Mouse (Mus musculus) limb, embryonic 11.5 days (tissue): ENCODE measurements around the gene Glyctk. TPM values are rescaled to one million over a fixed set of nuclear protein-coding genes. Genes with fewer than 3 reads are reported as not detected.
"Not testable (repeated sequence)": the region's sequence is repeated elsewhere in the genome, so short reads cannot be mapped to it uniquely, and the experiment has no call there.

ENCODE experiments used
- ATAC-seq: fragments of 200-750 bp; cut with Nextera tagmentation; 2 replicates; pipeline ENCODE4 v1.8.0; 2017; ENCODE audit warnings: low read depth; ENCODE audit not compliant: insufficient number of reproducible peaks, low FRiP score, low TSS enrichment
- DNase-seq: peaks from one replicate; pipeline ENCODE4 v3.0.0-alpha.2; 2015; ENCODE audit warnings: low spot score
- H3K27ac ChIP-seq: fragments of 300-500 bp; sonication (generic); replicated peaks from 2 replicates; pipeline ENCODE4 v1.5.1; 2014; ENCODE audit warnings: low read depth, mild to moderate bottlenecking, low read length
- H3K27me3 ChIP-seq: fragments of 300-500 bp; sonication (generic); 2 replicates; pipeline ENCODE4 v1.6.1; 2014; ENCODE audit warnings: mild to moderate bottlenecking, low read length, mixed read lengths; ENCODE audit not compliant: control insufficient read depth, insufficient read depth
- H3K36me3 ChIP-seq: fragments of 300-500 bp; sonication (generic); 2 replicates; pipeline ENCODE4 v1.6.1; 2014; ENCODE audit warnings: mild to moderate bottlenecking, low read length, moderate library complexity, mixed read lengths; ENCODE audit not compliant: control insufficient read depth, insufficient read depth
- H3K4me1 ChIP-seq: fragments of 300-500 bp; sonication (generic); 2 replicates; pipeline ENCODE4 v1.6.1; 2014; ENCODE audit warnings: low read length, mixed read lengths; ENCODE audit not compliant: control insufficient read depth, insufficient read depth
- H3K4me2 ChIP-seq: fragments of 300-500 bp; sonication (generic); 2 replicates; pipeline ENCODE4 v1.6.1; 2014; ENCODE audit warnings: low read depth, mild to moderate bottlenecking, moderate library complexity; ENCODE audit not compliant: severe bottlenecking
- H3K4me3 ChIP-seq: fragments of 300-500 bp; sonication (generic); 2 replicates; pipeline ENCODE4 v1.5.1; 2014; ENCODE audit warnings: low read depth, low read length
- H3K9ac ChIP-seq: fragments of 300-500 bp; sonication (generic); 2 replicates; pipeline ENCODE4 v1.6.1; 2014; ENCODE audit warnings: mild to moderate bottlenecking, low read length
- H3K9me3 ChIP-seq: fragments of 300-500 bp; sonication (generic); 2 replicates; pipeline ENCODE4 v1.6.1; 2016; ENCODE audit warnings: low read length; ENCODE audit not compliant: control insufficient read depth
- WGBS: fragments of 180-500 bp; shearing (Covaris S2); extraction: QIAGEN DNeasy Blood & Tissue Kit; methylation state at CpG from one replicate; pipeline ENCODE4 v1.1.7; 2014; 5-methylcytosine and 5-hydroxymethylcytosine counted together
- polyA plus RNA-seq: library from polyadenylated mRNA; unstranded; fragments of >200 nt; fragmentation: Nextera tagmentation; extraction: Ambion mirVana; gene quantifications from 2 replicates; pipeline ENCODE4 v1.2.1, GENCODE M21; 2014

Gene Glyctk
- polyA plus RNA-seq, 1 experiment from 2014 or later: 1.2 TPM

DNA sequence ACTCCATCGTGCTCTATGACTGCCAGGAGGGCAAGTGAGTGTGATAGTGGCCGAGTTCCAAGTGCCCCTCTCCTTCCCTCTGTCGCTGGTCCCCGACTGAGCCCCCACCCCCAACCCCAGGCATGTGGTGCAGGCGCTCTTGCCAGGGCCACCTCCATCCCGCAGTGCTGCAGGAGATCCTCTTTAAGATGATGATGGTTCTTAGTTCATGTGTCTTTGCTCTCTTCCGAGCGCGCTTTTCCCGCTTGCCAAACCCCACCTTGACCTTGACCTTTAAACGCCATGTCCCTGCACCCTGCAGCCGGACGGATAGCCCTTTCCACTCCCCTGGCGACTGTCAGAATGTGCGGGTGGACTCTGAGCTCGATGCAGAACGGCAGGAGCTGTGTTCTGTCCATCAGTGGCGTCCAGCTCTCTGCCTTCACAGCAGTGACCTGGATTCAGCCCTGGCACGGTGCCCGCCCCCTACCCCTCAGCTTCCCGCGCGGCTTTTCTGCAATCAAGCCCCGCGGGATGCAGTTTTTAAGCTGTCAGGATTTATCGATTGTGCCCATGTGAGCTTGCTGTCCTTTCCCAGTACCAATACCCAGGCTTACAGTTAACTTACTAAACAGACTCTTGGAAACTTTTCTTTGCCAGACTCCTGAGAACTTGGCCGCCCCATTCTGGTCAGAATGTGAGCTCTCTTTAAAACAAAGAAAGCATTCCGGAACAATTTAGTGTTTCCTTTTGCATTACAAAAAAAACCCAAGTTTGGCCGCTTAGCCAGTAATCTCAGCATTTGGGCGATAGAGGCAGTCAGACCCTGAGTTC lies 13.6 kb upstream of the Glyctk start:
- Histone ChIP-seq H3K4me1 (peaks cover 29% of the 10 kb centered on the region), H3K9me3 (no peaks in the 10 kb centered on the region), H3K9ac (peak overlapping the region; percentile 97), H3K27ac (peak overlapping the region; percentile 90), H3K4me3 (peak overlapping the region; percentile 91), H3K4me2 (peak overlapping the region; percentile 54), H3K36me3 (no peaks in the 10 kb centered on the region; the same call in 1 of the 2 replicates), H3K27me3 (no peaks in the 10 kb centered on the region)
- peak; percentile 69 for ATAC-seq
- DNase-seq: peak; percentile 67
- under 1% methylated on average over 30 of the region's 30 CpGs for WGBS

DNA sequence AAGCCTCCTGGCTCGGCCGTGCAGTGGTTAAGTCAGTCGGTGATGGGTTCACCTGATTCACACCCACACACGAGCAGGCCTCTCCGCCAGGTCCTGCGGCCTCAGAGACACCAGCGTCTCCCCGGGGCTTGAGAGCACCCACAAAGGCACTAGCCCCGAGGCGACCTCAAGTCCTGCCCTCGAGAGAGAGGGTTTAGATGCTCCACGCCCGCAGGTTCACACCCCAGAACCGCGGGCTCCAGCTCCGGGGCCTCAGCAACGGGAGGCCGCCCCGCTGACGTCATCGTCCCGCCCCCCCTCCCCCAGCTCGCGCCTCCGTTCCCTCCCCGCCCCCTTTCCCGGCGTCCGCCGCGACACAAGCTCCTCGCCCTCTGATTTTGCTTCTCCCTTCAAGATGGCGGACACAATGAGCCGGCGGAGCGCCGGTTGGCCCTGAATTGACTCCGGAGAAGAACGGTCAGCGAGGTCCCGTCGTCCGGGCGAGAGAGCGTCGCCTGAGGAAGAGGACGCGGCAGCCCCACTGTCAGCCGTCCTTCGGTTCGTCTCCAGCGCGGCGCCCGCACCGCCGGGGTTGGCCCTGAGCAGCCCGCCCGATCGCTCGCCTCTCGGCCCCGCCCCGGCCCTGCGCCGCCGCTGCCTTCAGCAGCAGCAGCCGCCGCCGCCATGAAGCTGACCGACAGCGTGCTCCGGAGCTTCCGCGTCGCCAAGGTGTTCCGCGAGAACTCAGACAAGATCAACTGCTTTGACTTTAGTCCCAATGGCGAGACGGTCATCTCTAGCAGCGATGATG lies 12.8 kb upstream of the Glyctk start, which contains the start of gene Wdr82:
Gene Wdr82 (plus strand): TSS at position 373 of the 790 bp plus-strand sequence.
- Histone ChIP-seq H3K4me1 (peaks cover 22% of the 10 kb centered on the region), H3K27me3 (no peaks in the 10 kb centered on the region), H3K9ac (peak within 1 kb of the TSS; percentile 97), H3K4me2 (peak within 1 kb of the TSS; percentile 54), H3K9me3 (no peaks in the 10 kb centered on the region), H3K27ac (peak within 1 kb of the TSS; percentile 90), H3K4me3 (peak within 1 kb of the TSS; percentile 91), H3K36me3 (no peaks in the 10 kb centered on the region; the same call in 1 of the 2 replicates)
- ATAC-seq (peak; percentile 90), DNase-seq (peak; percentile 94)
- under 1% methylated on average over 81 of the region's 81 CpGs for WGBS

- ATAC-seq (no peak), DNase-seq (no peak)
- H3K36me3 ChIP-seq: no peaks in the 10 kb centered on the region
- H3K9me3 ChIP-seq: no peaks in the 10 kb centered on the region
- H3K9ac ChIP-seq: no peak overlapping the region
- no peak overlapping the region for H3K4me3 ChIP-seq
- H3K4me2 ChIP-seq: peak overlapping the region; percentile 54
- WGBS: 33% methylated on average over 6 of the region's 6 CpGs
- peaks cover 18% of the 10 kb centered on the region for H3K4me1 ChIP-seq
- no peak overlapping the region for H3K27ac ChIP-seq
- H3K27me3 ChIP-seq: no peaks in the 10 kb centered on the region
Measured at GRCm38 (mm10) chr9:106169917-106170316, 12.0 kb upstream of the Glyctk start.

GRCm38 (mm10) chr9:106169006-106169405 lies 11.1 kb upstream of the Glyctk start:
- H3K9me3 ChIP-seq, DNase-seq, H3K27ac ChIP-seq, H3K4me2 ChIP-seq, H3K36me3 ChIP-seq, ATAC-seq, H3K9ac ChIP-seq, H3K4me3 ChIP-seq, H3K27me3 ChIP-seq: not testable (repeated sequence)
- 73% methylated on average over 1 of the region's 1 CpGs for WGBS
- peaks cover 15% of the 10 kb centered on the region for H3K4me1 ChIP-seq

- ATAC-seq (no peak), DNase-seq (no peak)
- Histone ChIP-seq H3K4me1 (peaks cover 5% of the 10 kb centered on the region; the same call in 1 of the 2 replicates), H3K4me3 (no peak overlapping the region), H3K9me3 (no peaks in the 10 kb centered on the region), H3K27me3 (no peaks in the 10 kb centered on the region), H3K27ac (no peak overlapping the region), H3K4me2 (no peak overlapping the region), H3K36me3 (no peaks in the 10 kb centered on the region), H3K9ac (no peak overlapping the region)
- 21% methylated on average over 1 of the region's 1 CpGs for WGBS
Measured at GRCm38 (mm10) chr9:106167703-106168102, 9.8 kb upstream of the Glyctk start.

DNA sequence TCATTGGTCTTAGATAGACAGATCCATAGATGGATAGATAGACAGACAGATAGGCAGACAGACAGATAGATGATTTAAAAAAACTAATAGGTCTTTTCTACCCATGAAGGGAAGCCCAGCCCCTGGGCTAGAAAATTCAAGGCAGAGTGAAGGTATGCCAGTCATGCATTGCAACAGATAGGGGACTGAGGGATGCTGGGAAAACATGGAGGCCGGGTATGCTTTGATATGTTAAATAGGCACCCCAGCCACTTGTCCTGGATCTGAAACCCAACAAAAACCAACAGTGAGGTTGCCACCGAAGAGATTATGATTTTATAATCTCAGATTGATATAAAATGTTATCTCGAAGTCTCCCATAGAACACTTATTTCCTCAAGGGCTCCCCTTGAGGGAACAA lies 9.3 kb upstream of the Glyctk start:
- ATAC-seq: no peak
- no peak for DNase-seq
- no peak overlapping the region for H3K9ac ChIP-seq
- H3K9me3 ChIP-seq: no peaks in the 10 kb centered on the region
- H3K36me3 ChIP-seq: no peaks in the 10 kb centered on the region
- H3K4me3 ChIP-seq: no peak overlapping the region
- no peak overlapping the region for H3K4me2 ChIP-seq
- H3K4me1 ChIP-seq: 0 out of 2 replicates have a peak, but pooled peaks cover 4% of the 10 kb centered on the region
- no peak overlapping the region for H3K27ac ChIP-seq
- 80% methylated on average over 3 of the region's 3 CpGs for WGBS
- no peaks in the 10 kb centered on the region for H3K27me3 ChIP-seq

- no peaks in the 10 kb centered on the region for H3K27me3 ChIP-seq
- H3K9me3 ChIP-seq: no peaks in the 10 kb centered on the region
- no peaks in the 10 kb centered on the region for H3K36me3 ChIP-seq
- ATAC-seq: no peak
- H3K4me3 ChIP-seq: no peak overlapping the region
- whole genome bisulfite sequencing: 91% methylated on average over 2 of the region's 2 CpGs
- no peak overlapping the region for H3K27ac ChIP-seq
- H3K4me2 ChIP-seq: no peak overlapping the region
- no peak for DNase-seq
- H3K9ac ChIP-seq: no peak overlapping the region
- H3K4me1 ChIP-seq: 0 out of 2 replicates have a peak, but pooled peaks cover 3% of the 10 kb centered on the region
Measured at GRCm38 (mm10) chr9:106166709-106167108, 8.8 kb upstream of the Glyctk start.

GRCm38 (mm10) chr9:106160426-106160825 lies 2.5 kb upstream of the Glyctk start:
- no peak for DNase-seq
- Histone ChIP-seq H3K27me3 (no peaks in the 10 kb centered on the region), H3K9ac (peak overlapping the region; percentile 71), H3K4me2 (peak overlapping the region; percentile 54), H3K4me3 (peak overlapping the region; percentile 47), H3K36me3 (no peaks in the 10 kb centered on the region), H3K9me3 (no peaks in the 10 kb centered on the region), H3K4me1 (no peaks in the 10 kb centered on the region), H3K27ac (no peak overlapping the region)
- ATAC-seq: no peak
- WGBS: 40% methylated on average over 5 of the region's 5 CpGs
